Mouse (Mus musculus) midbrain, embryonic 11.5 days (tissue): ENCODE measurements at regions not wholly inside any gene's neighbourhood (a gene's known extent, or its start where the extent isn't known, plus 50 kb on each side); places are given as distances from the start of the nearest gene placed in this dataset.
"Not testable (repeated sequence)": the region's sequence is repeated elsewhere in the genome, so short reads cannot be mapped to it uniquely, and the experiment has no call there.

Experiments used
- ATAC-seq: fragments of 200-750 bp; cut with Nextera tagmentation; 2 replicates; pipeline ENCODE4 v1.8.0; 2017; ENCODE audit warnings: moderate TSS enrichment, moderate library complexity; ENCODE audit not compliant: low FRiP score
- DNase-seq: peaks from one replicate; pipeline ENCODE4 v3.0.0; 2015; ENCODE audit warnings: low spot score; ENCODE audit errors: missing footprints
- H3K27ac ChIP-seq: fragments of 300-500 bp; sonication (generic); 2 replicates; pipeline ENCODE4 v1.5.1; 2014; ENCODE audit warnings: low read depth, low read length
- H3K27me3 ChIP-seq: fragments of 300-500 bp; sonication (generic); 2 replicates; pipeline ENCODE4 v1.6.1; 2014; ENCODE audit warnings: mild to moderate bottlenecking, low read length, moderate library complexity, mixed read lengths; ENCODE audit not compliant: control insufficient read depth, insufficient read depth
- H3K36me3 ChIP-seq: fragments of 300-500 bp; sonication (generic); 2 replicates; pipeline ENCODE4 v1.6.1; 2014; ENCODE audit warnings: mild to moderate bottlenecking, low read length, moderate library complexity, mixed read lengths; ENCODE audit not compliant: control insufficient read depth, insufficient read depth
- H3K4me1 ChIP-seq: fragments of 300-500 bp; sonication (generic); 2 replicates; pipeline ENCODE4 v1.6.1; 2014; ENCODE audit warnings: low read length; ENCODE audit not compliant: control insufficient read depth, insufficient read depth
- H3K4me2 ChIP-seq: fragments of 300-500 bp; sonication (generic); 2 replicates; pipeline ENCODE4 v1.6.1; 2014; ENCODE audit warnings: mild to moderate bottlenecking, moderate library complexity
- H3K4me3 ChIP-seq: fragments of 300-500 bp; sonication (generic); 2 replicates; pipeline ENCODE4 v1.5.1; 2014; ENCODE audit warnings: low read depth, low read length
- H3K9ac ChIP-seq: fragments of 300-500 bp; sonication (generic); 2 replicates; pipeline ENCODE4 v1.6.1; 2014; ENCODE audit warnings: low read length
- H3K9me3 ChIP-seq: fragments of 300-500 bp; sonication (generic); 2 replicates; pipeline ENCODE4 v1.6.1; 2016; ENCODE audit warnings: low read length; ENCODE audit not compliant: control insufficient read depth
- WGBS: fragments of 180-500 bp; shearing (Covaris S2); extraction: QIAGEN DNeasy Blood & Tissue Kit; methylation state at CpG from one replicate; pipeline ENCODE4 v1.1.7; 2014; 5-methylcytosine and 5-hydroxymethylcytosine counted together

DNA sequence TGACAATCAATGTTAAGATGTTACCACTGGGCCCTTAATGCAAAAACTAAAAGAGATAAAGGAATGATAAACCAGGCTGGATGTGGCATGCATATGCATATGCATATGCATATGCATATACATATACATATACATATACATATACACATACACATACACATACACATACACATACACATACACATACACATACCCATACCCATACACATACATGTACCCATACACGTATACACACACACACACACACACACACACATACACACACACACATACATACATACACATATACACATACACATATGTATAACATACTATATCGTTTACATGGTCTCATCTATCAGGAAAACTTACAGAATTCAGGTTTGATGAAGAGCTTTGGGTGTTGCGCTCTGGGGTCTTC, 78.5 kb upstream of the Frem2 start:
- H3K36me3 ChIP-seq, H3K4me3 ChIP-seq, H3K4me1 ChIP-seq, H3K27ac ChIP-seq, DNase-seq, H3K9me3 ChIP-seq, H3K9ac ChIP-seq, ATAC-seq, H3K4me2 ChIP-seq, H3K27me3 ChIP-seq: not testable (repeated sequence)
- WGBS, result 94% methylated on average over 3 of the region's 3 CpGs

DNA sequence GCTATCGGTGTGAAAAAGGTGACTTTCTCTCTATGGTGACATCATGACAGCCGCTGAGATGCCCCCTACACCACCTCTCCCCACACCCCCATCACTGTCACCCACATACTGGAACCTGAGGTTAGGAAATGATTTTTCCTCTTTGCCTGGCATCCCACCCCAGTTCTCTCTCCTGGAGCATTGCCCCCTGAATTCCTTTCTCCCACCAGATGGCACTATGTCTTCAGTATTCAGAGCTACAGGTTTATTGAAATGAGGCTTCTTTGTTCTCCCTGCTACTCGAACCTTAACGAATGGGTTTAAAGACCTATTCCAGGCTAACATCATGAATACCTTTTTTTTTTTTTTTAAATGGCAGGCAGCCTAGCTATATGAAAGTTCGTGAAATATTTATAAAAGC, 78.0 kb upstream of the Frem2 start:
- Histone ChIP-seq H3K9me3 (no peaks in the 10 kb centered on the region), H3K9ac (no peak overlapping the region), H3K36me3 (no peaks in the 10 kb centered on the region), H3K4me2 (no peak overlapping the region), H3K4me1 (no peaks in the 10 kb centered on the region), H3K4me3 (no peak overlapping the region), H3K27ac (no peak overlapping the region), H3K27me3 (no peaks in the 10 kb centered on the region)
- 33% methylated on average over 5 of the region's 5 CpGs for WGBS
- DNase-seq (peak; percentile 90), ATAC-seq (peak; percentile 67; the same call in 1 of the 2 replicates)

DNA sequence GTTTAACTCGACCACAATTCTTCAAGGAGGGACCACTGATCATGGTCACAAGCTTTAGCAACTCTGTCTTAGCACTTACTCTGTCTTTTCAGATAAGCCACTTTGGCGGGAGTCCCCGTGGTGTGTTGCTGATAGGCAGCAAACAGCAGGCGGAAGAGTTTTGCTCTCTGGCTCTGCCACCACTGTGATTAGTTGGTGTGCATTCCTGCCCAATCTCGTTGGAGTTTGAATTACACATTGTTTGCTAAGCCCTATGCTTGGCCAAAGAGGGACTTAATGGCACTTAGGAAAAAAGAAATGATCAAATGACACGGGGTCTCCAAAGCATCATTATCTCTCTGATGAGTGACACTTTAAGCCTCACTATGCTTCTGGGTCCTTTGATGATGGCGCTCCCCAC, 73.3 kb upstream of the Frem2 start:
- DNase-seq, result peak; percentile 83
- Histone ChIP-seq H3K4me2 (no peak overlapping the region), H3K4me3 (no peak overlapping the region), H3K27me3 (no peaks in the 10 kb centered on the region), H3K9me3 (no peaks in the 10 kb centered on the region), H3K9ac (no peak overlapping the region), H3K4me1 (no peaks in the 10 kb centered on the region), H3K27ac (no peak overlapping the region), H3K36me3 (no peaks in the 10 kb centered on the region)
- ATAC-seq, result no peak
- 26% methylated on average over 7 of the region's 7 CpGs for WGBS

- Histone ChIP-seq H3K9me3 (no peaks in the 10 kb centered on the region), H3K27ac (no peak overlapping the region), H3K4me1 (no peaks in the 10 kb centered on the region), H3K27me3 (no peaks in the 10 kb centered on the region), H3K36me3 (no peaks in the 10 kb centered on the region), H3K4me2 (no peak overlapping the region), H3K9ac (no peak overlapping the region), H3K4me3 (no peak overlapping the region)
- DNase-seq (peak; percentile 95), ATAC-seq (no peak)
- 47% methylated on average over 5 of the region's 5 CpGs for WGBS
Observed at GRCm38 (mm10) chr3:53729810-53730209, 72.7 kb upstream of the Frem2 start.

DNA sequence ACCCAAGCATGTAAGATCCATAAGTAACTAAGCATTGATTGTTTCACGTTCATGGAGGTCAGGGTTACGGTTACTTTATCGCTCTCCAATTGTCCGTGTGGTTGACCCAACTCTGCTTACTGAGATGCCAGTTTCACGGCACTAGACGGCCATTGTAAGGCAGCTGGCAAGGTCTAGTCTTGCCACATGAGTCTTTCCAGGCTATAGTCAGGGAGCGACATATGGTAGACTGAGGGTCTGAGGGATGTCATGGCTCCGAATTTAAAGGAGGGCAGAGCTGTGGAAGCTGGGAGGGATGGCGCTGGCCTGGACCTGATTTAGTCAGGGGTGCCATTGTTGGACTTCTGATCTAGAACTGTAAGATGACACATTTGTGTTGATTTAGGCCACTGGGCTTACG, 72.0 kb upstream of the Frem2 start:
- peak; percentile 57 for DNase-seq
- H3K36me3 ChIP-seq, result no peaks in the 10 kb centered on the region
- H3K9ac ChIP-seq, result no peak overlapping the region
- H3K4me2 ChIP-seq, result no peak overlapping the region
- H3K4me3 ChIP-seq, result no peak overlapping the region
- H3K4me1 ChIP-seq, result no peaks in the 10 kb centered on the region
- H3K27ac ChIP-seq, result no peak overlapping the region
- H3K9me3 ChIP-seq, result no peaks in the 10 kb centered on the region
- ATAC-seq, result no peak
- WGBS, result 93% methylated on average over 10 of the region's 10 CpGs
- H3K27me3 ChIP-seq, result no peaks in the 10 kb centered on the region

- Histone ChIP-seq H3K4me2 (no peak overlapping the region), H3K4me3 (no peak overlapping the region), H3K9ac (no peak overlapping the region), H3K36me3 (no peaks in the 10 kb centered on the region), H3K9me3 (no peaks in the 10 kb centered on the region), H3K27ac (no peak overlapping the region), H3K27me3 (no peaks in the 10 kb centered on the region), H3K4me1 (no peaks in the 10 kb centered on the region)
- whole genome bisulfite sequencing, result 80% methylated on average over 1 of the region's 1 CpGs
- no peak for DNase-seq
- no peak for ATAC-seq
Observed at GRCm38 (mm10) chr3:53727737-53728136, 70.6 kb upstream of the Frem2 start.

DNA sequence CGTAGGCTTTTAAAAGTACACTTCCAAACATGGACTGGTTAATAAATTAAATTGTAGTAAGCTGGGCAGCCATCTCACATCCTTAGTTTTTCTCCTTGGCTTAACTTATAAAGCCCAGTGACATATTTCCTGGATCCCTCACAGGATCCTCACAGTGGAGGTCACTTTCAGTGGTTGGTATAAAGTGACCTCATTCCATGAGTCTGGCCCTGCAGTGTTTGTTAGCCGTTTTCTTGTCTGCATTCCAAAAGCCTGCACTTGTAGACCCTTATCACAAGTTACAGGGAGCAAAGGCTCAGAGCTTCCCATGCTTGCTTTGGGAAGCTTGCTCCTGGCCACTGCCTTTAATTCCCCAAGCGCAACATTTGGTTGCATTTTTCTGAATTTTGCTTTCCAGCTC, 49.9 kb upstream of the Frem2 start:
- H3K27ac ChIP-seq, result no peak overlapping the region
- ATAC-seq, result no peak
- no peak overlapping the region for H3K4me2 ChIP-seq
- H3K9ac ChIP-seq, result no peak overlapping the region
- H3K27me3 ChIP-seq, result no peaks in the 10 kb centered on the region
- DNase-seq, result no peak
- H3K4me1 ChIP-seq, result no peaks in the 10 kb centered on the region
- H3K9me3 ChIP-seq, result no peaks in the 10 kb centered on the region
- WGBS, result 76% methylated on average over 3 of the region's 3 CpGs
- no peaks in the 10 kb centered on the region for H3K36me3 ChIP-seq
- no peak overlapping the region for H3K4me3 ChIP-seq
